Mouse (Mus musculus) CH12.LX (cell line): ENCODE data around the gene S100b. TPM values are rescaled to one million over a fixed set of nuclear protein-coding genes. Genes with fewer than 3 reads are reported as not detected.

Experiments used
- DNase-seq: peaks from one replicate; pipeline ENCODE4 v3.0.0-alpha.2; 2013; ENCODE audit errors: extremely low read depth
- H3K27ac ChIP-seq: 2 replicates; pipeline ENCODE4 v1.5.1; 2012; ENCODE audit warnings: low read depth, mild to moderate bottlenecking, control low read depth, moderate library complexity; ENCODE audit not compliant: insufficient read depth
- H3K27me3 ChIP-seq: replicated peaks from 2 replicates; pipeline ENCODE3; 2012; ENCODE audit warnings: inconsistent platforms
- H3K36me3 ChIP-seq, 2 experiments: replicated peaks in 1 of 2; 2 replicates each; pipeline versions ENCODE3 to v1.6.1; 2012; ENCODE audit warnings: inconsistent platforms in 1 of 2, low read length in 1 of 2, mild to moderate bottlenecking in 1 of 2, mixed read lengths in 1 of 2, moderate library complexity in 1 of 2; ENCODE audit not compliant: control insufficient read depth in 1 of 2, insufficient read depth in 1 of 2
- H3K4me1 ChIP-seq, 2 experiments: 2 replicates each; pipeline ENCODE4 v1.6.1; 2012; ENCODE audit warnings: inconsistent platforms in 1 of 2, moderate library complexity in 1 of 2; ENCODE audit not compliant: insufficient read depth in 2 of 2, control insufficient read depth in 1 of 2
- H3K4me2 ChIP-seq: 2 replicates; pipeline ENCODE4 v1.6.1; 2012; ENCODE audit warnings: low read depth, mild to moderate bottlenecking, control low read depth; ENCODE audit not compliant: poor library complexity, insufficient read depth, severe bottlenecking
- H3K4me3 ChIP-seq, 3 experiments: fragments of 150-350 bp in 1 of 3; sonication (generic) in 1 of 3; replicated peaks in 1 of 3; 2 replicates each; pipeline versions ENCODE3 to v1.5.1; 2011 to 2012; ENCODE audit warnings: low read depth in 2 of 3, low read length in 2 of 3, mild to moderate bottlenecking in 2 of 3, moderate library complexity in 2 of 3, control low read depth in 1 of 3, improper control_type of control experiment in 1 of 3, inconsistent platforms in 1 of 3, mixed read lengths in 1 of 3; ENCODE audit not compliant: poor library complexity in 1 of 3
- H3K79me2 ChIP-seq: replicated peaks from 2 replicates; pipeline ENCODE4 v1.6.1; 2012; ENCODE audit warnings: mild to moderate bottlenecking, moderate library complexity; ENCODE audit not compliant: control insufficient read depth, poor library complexity, insufficient read depth, severe bottlenecking; ENCODE audit errors: extremely low read depth
- H3K9ac ChIP-seq: 2 replicates; pipeline ENCODE4 v1.6.1; 2012; ENCODE audit warnings: low read depth, mild to moderate bottlenecking, control low read depth, moderate library complexity; ENCODE audit not compliant: insufficient read depth
- H3K9me3 ChIP-seq: replicated peaks from 2 replicates; pipeline ENCODE3; 2012; ENCODE audit warnings: low read length, inconsistent platforms, mixed read lengths
- CTCF ChIP-seq, 2 experiments: IDR thresholded peaks in 1 of 2; conservative IDR thresholded peaks in 1 of 2; 2 replicates each; pipeline ENCODE4 v1.5.1; 2011 to 2012; ENCODE audit warnings: low read depth in 2 of 2, low read length in 2 of 2, improper control_type of control experiment in 1 of 2, inconsistent platforms in 1 of 2, mild to moderate bottlenecking in 1 of 2, moderate library complexity in 1 of 2
- EP300 ChIP-seq: IDR thresholded peaks from 2 replicates; pipeline ENCODE4 v1.6.1; 2011; ENCODE audit warnings: low read length, improper control_type of control experiment
- GABPA ChIP-seq: IDR thresholded peaks from 2 replicates; pipeline ENCODE4 v1.6.1; 2012; ENCODE audit warnings: low read depth, low read length, improper control_type of control experiment, inconsistent platforms; ENCODE audit not compliant: insufficient replicate concordance
- IRF4 ChIP-seq: IDR thresholded peaks from 2 replicates; pipeline ENCODE4 v1.6.1; 2014; ENCODE audit warnings: low read depth, mild to moderate bottlenecking, inconsistent platforms, low read length, improper control_type of control experiment
- MAFK ChIP-seq: IDR thresholded peaks from 2 replicates; pipeline ENCODE4 v1.6.1; 2011; ENCODE audit warnings: low read length, improper control_type of control experiment; ENCODE audit not compliant: insufficient replicate concordance
- MYC ChIP-seq: IDR thresholded peaks from 2 replicates; pipeline ENCODE4 v1.6.1; 2011; ENCODE audit warnings: low read depth, mild to moderate bottlenecking, improper control_type of control experiment, low read length
- PAX5 ChIP-seq: IDR thresholded peaks from 2 replicates; pipeline ENCODE4 v1.6.1; 2012; ENCODE audit warnings: low read length, inconsistent platforms, mixed read lengths
- SMC3 ChIP-seq: IDR thresholded peaks from 2 replicates; pipeline ENCODE4 v1.6.1; 2011; ENCODE audit warnings: low read depth, low read length, improper control_type of control experiment
- TBP ChIP-seq: conservative IDR thresholded peaks from 2 replicates; pipeline ENCODE4 v1.6.1; 2011; ENCODE audit warnings: low read depth, low read length, improper control_type of control experiment
- ZMIZ1 ChIP-seq: IDR thresholded peaks from 2 replicates; pipeline ENCODE4 v1.6.1; 2012; ENCODE audit warnings: low read depth, mild to moderate bottlenecking, inconsistent platforms, low read length, improper control_type of control experiment
- ZNF384 ChIP-seq: IDR thresholded peaks from 2 replicates; pipeline ENCODE4 v1.6.1; 2012; ENCODE audit warnings: low read depth, low read length, improper control_type of control experiment, inconsistent platforms
- dilution Hi-C: fragments of 300-500 bp; cut with MboI; formaldehyde crosslinking; loops from 2 replicates; pipeline ENCODE4 v1.14.3; 2020; ENCODE audit warnings: low sequenced_read_pairs; ENCODE audit not compliant: extremely low pct_unique_long_range_greater_than_20kb, extremely low pct_ligation_motif_present
- in situ Hi-C: fragments of 300-500 bp; cut with MboI; formaldehyde crosslinking; loops from 3 replicates; pipeline ENCODE4 v1.14.3; 2019; ENCODE audit warnings: low sequenced_read_pairs, low pct_ligation_motif_present, low pct_unique_long_range_greater_than_20kb, mixed read lengths
- polyA plus RNA-seq: library from polyadenylated mRNA; unstranded; fragments of >175 nt; gene quantifications from 2 replicates; pipeline ENCODE4 v1.2.1, GENCODE M21; 2012; ENCODE audit warnings: low read depth; ENCODE audit not compliant: insufficient read length
- total RNA-seq, 2 experiments: library from RNA; depleted of rRNA; stranded (reverse); fragments of 300-350 nt in 1 of 2; fragments of >200 nt in 1 of 2; gene quantifications; 2 replicates each; pipeline ENCODE4 v1.2.3; 2012 to 2014

Gene S100b
- total and polyA plus RNA-seq, 3 experiments = not detected

DNA sequence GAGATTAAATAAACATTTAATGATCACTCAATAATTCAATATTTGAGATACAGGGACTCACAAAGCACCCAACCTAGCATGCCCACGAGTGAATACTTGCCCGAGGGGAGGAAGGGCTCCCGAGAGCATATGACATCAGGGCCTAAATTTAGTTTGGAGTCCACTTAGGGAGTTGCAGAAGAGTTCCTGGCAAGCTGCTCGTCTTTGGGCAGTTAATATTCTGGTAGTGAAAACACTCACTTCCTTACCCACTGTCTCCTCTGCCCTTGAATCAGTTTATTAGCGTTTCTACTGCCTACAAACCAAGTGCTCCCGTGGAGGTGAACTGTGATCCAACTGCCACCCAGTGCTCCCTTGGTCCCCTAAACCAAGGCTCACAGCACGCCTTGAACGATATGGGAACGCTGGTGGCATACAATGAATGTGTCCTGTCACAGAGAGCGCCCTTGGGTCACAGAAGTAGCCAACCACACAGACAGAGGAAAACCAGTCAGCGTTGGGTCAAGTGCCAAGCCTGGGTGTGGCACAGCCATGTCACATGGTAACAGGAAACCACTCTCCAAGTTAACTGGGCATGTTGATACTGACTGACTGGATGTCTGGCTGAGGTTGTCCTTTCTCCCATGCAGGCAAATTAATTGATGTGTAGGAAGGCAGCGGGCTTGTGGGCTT lies 4.2 kb downstream of the S100b start (continued):
- no peak for TF ChIP-seq TBP

DNA sequence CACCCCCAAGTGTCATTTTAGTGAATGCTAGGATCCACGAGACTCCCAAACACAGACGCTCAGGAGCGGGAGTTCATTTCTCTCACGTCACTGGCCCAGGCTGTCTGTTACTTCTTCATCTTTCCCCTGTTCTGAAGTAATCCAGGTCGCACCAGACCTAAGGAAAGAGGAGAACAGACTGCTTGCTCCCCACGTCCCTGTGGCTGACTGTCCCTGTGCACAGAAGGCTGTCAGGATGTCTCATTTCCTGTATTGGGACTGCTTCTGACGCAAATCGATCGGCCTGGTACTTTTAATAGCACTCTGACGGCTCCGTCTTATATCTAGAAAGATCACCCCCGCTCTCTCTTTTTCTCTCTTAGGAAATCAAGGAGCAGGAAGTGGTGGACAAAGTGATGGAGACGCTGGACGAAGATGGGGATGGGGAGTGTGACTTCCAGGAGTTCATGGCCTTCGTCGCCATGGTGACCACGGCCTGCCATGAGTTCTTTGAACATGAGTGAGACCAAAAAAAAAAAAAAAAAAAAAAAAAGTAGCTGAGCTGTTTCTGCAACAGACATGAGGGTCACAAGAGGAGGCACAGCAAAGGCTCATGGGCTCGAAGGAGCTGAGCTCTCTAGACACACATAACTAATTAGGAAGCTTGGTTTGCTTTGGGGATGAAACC lies 6.0 kb downstream of the S100b start:
- H3K4me1 ChIP-seq = peaks cover 0 to 6% of the 10 kb centered on the region in 2 experiments; a peak in 2 of 4 replicates
- H3K36me3 ChIP-seq = peaks cover 0 to 3% of the 10 kb centered on the region in 2 experiments
- H3K4me3 ChIP-seq = no peak overlapping the region
- no peak overlapping the region for H3K4me2 ChIP-seq
- no peaks in the 10 kb centered on the region for H3K27me3 ChIP-seq
- no peak overlapping the region for H3K9ac ChIP-seq
- no peak for DNase-seq
- no peaks in the 10 kb centered on the region for H3K9me3 ChIP-seq
- dilution Hi-C loops = no loop called here
- H3K27ac ChIP-seq = no peak overlapping the region
- TF ChIP-seq ZMIZ1 (no peak), ZNF384 (peak; percentile 23; the same call in 1 of the 2 replicates)
- in situ Hi-C loops = no loop called here
- no peaks in the 10 kb centered on the region for H3K79me2 ChIP-seq

DNA sequence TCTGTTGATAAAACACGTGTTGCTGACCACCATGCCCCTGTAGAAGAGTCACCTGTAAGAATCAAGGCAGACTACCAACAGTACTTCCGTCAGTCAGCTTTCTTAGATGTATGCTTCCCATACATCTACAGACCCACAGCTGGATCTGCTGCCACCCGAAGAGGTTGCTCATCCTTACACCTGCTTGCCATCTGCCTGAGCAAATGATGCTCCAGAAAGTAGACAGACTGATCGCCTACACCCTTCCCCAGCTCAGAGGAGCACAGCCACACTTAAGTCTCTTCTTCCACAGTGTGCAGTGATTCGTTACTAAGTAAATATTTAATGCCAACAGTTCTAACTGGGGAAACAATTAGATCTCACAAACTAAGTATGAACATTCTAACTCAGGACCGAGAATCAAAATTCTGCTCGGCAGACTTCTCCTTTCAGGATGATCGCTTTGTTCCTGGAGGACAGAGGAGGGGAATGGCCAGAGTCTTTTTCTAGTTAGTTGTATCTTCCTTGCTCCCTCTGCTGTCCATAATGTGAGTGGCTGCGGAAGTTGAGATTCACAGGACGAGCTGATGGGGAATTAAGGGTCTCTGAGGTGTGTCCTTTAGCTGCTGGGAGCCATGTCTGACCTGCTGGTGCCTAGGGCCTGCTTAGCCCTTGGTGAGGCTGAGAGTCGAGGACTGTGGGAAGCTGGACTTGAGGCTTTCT lies 6.9 kb downstream of the S100b start:
- no peak overlapping the region for H3K27ac ChIP-seq
- DNase-seq = no peak
- in situ Hi-C loops (no loop called here), dilution Hi-C loops (no loop called here)
- no peak overlapping the region for H3K9ac ChIP-seq
- no peaks in the 10 kb centered on the region for H3K9me3 ChIP-seq
- H3K27me3 ChIP-seq = no peaks in the 10 kb centered on the region
- no peak overlapping the region for H3K4me2 ChIP-seq
- H3K79me2 ChIP-seq = no peaks in the 10 kb centered on the region
- TF ChIP-seq CTCF (conservative IDR thresholded peaks at IDR 0.05 in 1 of 2, IDR thresholded peaks at IDR 0.05 in 1 of 2; ENCODE audit: low read depth in 2 of 2, low read length in 2 of 2) = peak in 1 of 2 experiments; percentile 44; a peak in 2 of 4 replicates
- TF ChIP-seq SMC3 = peak; percentile 10; the same call in 1 of the 2 replicates
- no peak for TF ChIP-seq TBP
- no peak overlapping the region for H3K4me3 ChIP-seq
- H3K4me1 ChIP-seq = peaks cover 0 to 6% of the 10 kb centered on the region in 2 experiments; a peak in 2 of 4 replicates
- peaks cover 0 to 6% of the 10 kb centered on the region in 2 experiments for H3K36me3 ChIP-seq

DNA sequence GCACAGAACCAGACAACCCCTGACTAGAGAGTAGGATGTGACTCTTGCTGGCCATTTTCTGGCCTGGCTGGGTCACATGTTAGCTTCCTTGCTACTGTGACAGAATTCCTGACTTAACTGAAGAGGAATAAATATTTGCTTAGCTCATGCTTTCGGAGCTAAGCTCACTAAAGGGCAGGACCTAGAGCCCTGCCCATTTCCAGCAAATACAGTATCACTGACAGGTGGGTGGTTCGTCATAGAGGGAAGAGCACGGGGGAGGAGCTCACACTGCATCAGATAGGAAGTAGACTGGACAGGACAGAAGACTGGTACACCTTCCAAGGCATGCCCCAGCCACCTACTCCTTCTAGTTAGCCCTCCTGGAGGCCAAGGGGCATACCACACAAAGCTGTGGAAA lies 7.8 kb downstream of the S100b start:
- DNase-seq = no peak
- in situ Hi-C loops = no loop called here
- dilution Hi-C loops = no loop called here

More for the DNA sequence above, 7.8 kb downstream of the S100b start:
- no peak overlapping the region for H3K27ac ChIP-seq
- no peak overlapping the region for H3K9ac ChIP-seq
- H3K9me3 ChIP-seq = no peaks in the 10 kb centered on the region
- no peak overlapping the region for H3K4me2 ChIP-seq
- no peak for TF ChIP-seq ZMIZ1
- no peak for TF ChIP-seq PAX5
- TF ChIP-seq SMC3 = no peak
- TF ChIP-seq EP300 = no peak
- TF ChIP-seq MAFK = no peak
- TF ChIP-seq CTCF (conservative IDR thresholded peaks at IDR 0.05 in 1 of 2, IDR thresholded peaks at IDR 0.05 in 1 of 2; ENCODE audit: low read depth in 2 of 2, low read length in 2 of 2) = no peak
- no peak for TF ChIP-seq IRF4
- no peak for TF ChIP-seq MYC
- TF ChIP-seq GABPA = no peak
- no peaks in the 10 kb centered on the region for H3K79me2 ChIP-seq
- H3K4me3 ChIP-seq = no peak overlapping the region
- peaks cover 0 to 6% of the 10 kb centered on the region in 2 experiments; a peak in 2 of 4 replicates for H3K4me1 ChIP-seq
- peaks cover 0 to 6% of the 10 kb centered on the region in 2 experiments for H3K36me3 ChIP-seq
- no peaks in the 10 kb centered on the region for H3K27me3 ChIP-seq
